Mouse (Mus musculus) forebrain, embryonic 14.5 days (tissue): ENCODE results near the gene Slc6a6. TPM values are rescaled to one million over a fixed set of nuclear protein-coding genes. Genes with fewer than 3 reads are reported as not detected.

ENCODE experiments used
- ATAC-seq: fragments of 200-750 bp; cut with Nextera tagmentation; 2 replicates; pipeline ENCODE4 v1.8.0; 2017; ENCODE audit warnings: mild to moderate bottlenecking, moderate library complexity
- DNase-seq: peaks from one replicate; pipeline ENCODE4 v3.0.0-alpha.2; 2015; ENCODE audit warnings: low spot score
- H3K27ac ChIP-seq: fragments of 300-500 bp; sonication (generic); 2 replicates; pipeline ENCODE4 v1.5.1; 2014; ENCODE audit warnings: low read depth, mild to moderate bottlenecking, control low read depth, low read length, moderate library complexity
- H3K27me3 ChIP-seq: fragments of 300-500 bp; sonication (generic); replicated peaks from 2 replicates; pipeline ENCODE4 v1.6.1; 2014; ENCODE audit warnings: low read length, control low read depth, mixed read lengths; ENCODE audit not compliant: control insufficient read depth, insufficient read depth
- H3K36me3 ChIP-seq: fragments of 300-500 bp; sonication (generic); 2 replicates; pipeline ENCODE4 v1.6.1; 2014; ENCODE audit warnings: low read length, control low read depth; ENCODE audit not compliant: control insufficient read depth, insufficient read depth
- H3K4me1 ChIP-seq: fragments of 300-500 bp; sonication (generic); 2 replicates; pipeline ENCODE4 v1.6.1; 2014; ENCODE audit warnings: antibody characterized with exemption, low read length, control low read depth; ENCODE audit not compliant: control insufficient read depth, insufficient read depth
- H3K4me2 ChIP-seq: fragments of 300-500 bp; sonication (generic); 2 replicates; pipeline ENCODE4 v1.6.1; 2014; ENCODE audit warnings: mild to moderate bottlenecking, control low read depth, low read length
- H3K4me3 ChIP-seq: fragments of 300-500 bp; sonication (generic); 2 replicates; pipeline ENCODE4 v1.5.1; 2014; ENCODE audit warnings: low read depth, low read length, control low read depth
- H3K9ac ChIP-seq: fragments of 300-500 bp; sonication (generic); 2 replicates; pipeline ENCODE4 v1.6.1; 2014; ENCODE audit warnings: mild to moderate bottlenecking, low read length, control low read depth, moderate library complexity
- H3K9me3 ChIP-seq: fragments of 300-500 bp; sonication (generic); replicated peaks from 2 replicates; pipeline ENCODE4 v1.6.1; 2016; ENCODE audit warnings: low read length, control low read depth, mixed read lengths; ENCODE audit not compliant: control insufficient read depth
- WGBS: fragments of 180-500 bp; shearing (Covaris S2); extraction: QIAGEN DNeasy Blood & Tissue Kit; methylation state at CpG from one replicate; pipeline ENCODE4 v1.1.7; 2014; 5-methylcytosine and 5-hydroxymethylcytosine counted together
- polyA plus RNA-seq: library from polyadenylated mRNA; unstranded; fragments of >200 nt; fragmentation: Nextera tagmentation; extraction: Ambion mirVana; gene quantifications from 2 replicates; pipeline ENCODE4 v1.2.1, GENCODE M21; 2014

Slc6a6 gene
- polyA plus RNA-seq, 1 experiment from 2014 or later, result 45.6 TPM

GRCm38 (mm10) chr6:91746776-91747175 is 62.9 kb downstream of the Slc6a6 start:
- no peak overlapping the region for H3K4me2 ChIP-seq
- ATAC-seq, result no peak
- H3K4me1 ChIP-seq, result no peaks in the 10 kb centered on the region
- H3K27ac ChIP-seq, result no peak overlapping the region
- no peaks in the 10 kb centered on the region for H3K27me3 ChIP-seq
- 91% methylated on average over 5 of the region's 5 CpGs for WGBS
- no peak for DNase-seq
- H3K9ac ChIP-seq, result no peak overlapping the region
- H3K4me3 ChIP-seq, result no peak overlapping the region
- no peaks in the 10 kb centered on the region for H3K9me3 ChIP-seq
- H3K36me3 ChIP-seq, result peaks cover 79% of the 10 kb centered on the region

- DNase-seq (no peak), ATAC-seq (no peak)
- H3K27me3 ChIP-seq, result no peaks in the 10 kb centered on the region
- 64% methylated on average over 3 of the region's 3 CpGs for WGBS
- no peak overlapping the region for H3K27ac ChIP-seq
- no peak overlapping the region for H3K4me3 ChIP-seq
- H3K9ac ChIP-seq, result no peak overlapping the region
- peaks cover 91% of the 10 kb centered on the region for H3K36me3 ChIP-seq
- H3K9me3 ChIP-seq, result no peaks in the 10 kb centered on the region
- H3K4me1 ChIP-seq, result no peaks in the 10 kb centered on the region
- H3K4me2 ChIP-seq, result no peak overlapping the region
These were observed 67.1 kb downstream of the Slc6a6 start for GRCm38 (mm10) chr6:91750976-91751375.

GRCm38 (mm10) chr6:91752884-91753283 is 69.0 kb downstream of the Slc6a6 start:
- Histone ChIP-seq H3K36me3 (peaks cover 94% of the 10 kb centered on the region), H3K27me3 (no peaks in the 10 kb centered on the region), H3K9me3 (no peaks in the 10 kb centered on the region), H3K4me3 (no peak overlapping the region), H3K4me1 (no peaks in the 10 kb centered on the region), H3K9ac (no peak overlapping the region), H3K27ac (no peak overlapping the region), H3K4me2 (no peak overlapping the region)
- DNase-seq (no peak), ATAC-seq (no peak)
- WGBS, result 71% methylated on average over 8 of the region's 8 CpGs

DNA sequence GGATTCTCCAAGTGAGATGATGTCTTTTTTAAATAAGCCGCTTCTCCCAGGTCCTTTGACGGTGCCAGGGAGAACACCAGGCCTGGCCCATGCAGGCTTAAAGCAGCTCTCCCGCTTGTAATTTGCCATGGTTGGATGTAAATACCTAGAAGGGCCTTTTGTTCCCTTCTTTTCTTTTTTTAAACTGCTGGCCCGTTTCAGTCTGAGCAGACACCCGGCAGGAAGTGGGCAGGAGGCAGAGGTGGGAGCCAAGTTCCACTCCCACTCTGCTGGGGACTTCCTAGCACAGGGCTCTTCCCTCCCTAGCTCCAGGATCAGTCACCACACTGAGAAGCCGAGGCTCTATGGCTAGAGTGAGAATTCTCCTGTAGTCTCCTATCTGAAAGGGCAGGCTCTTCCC is 70.2 kb downstream of the Slc6a6 start:
- H3K36me3 ChIP-seq, result peaks cover 89% of the 10 kb centered on the region
- H3K27ac ChIP-seq, result no peak overlapping the region
- WGBS, result 38% methylated on average over 6 of the region's 6 CpGs
- no peak for ATAC-seq
- no peaks in the 10 kb centered on the region for H3K4me1 ChIP-seq
- H3K27me3 ChIP-seq, result no peaks in the 10 kb centered on the region
- H3K4me3 ChIP-seq, result no peak overlapping the region
- no peak overlapping the region for H3K4me2 ChIP-seq
- no peak for DNase-seq
- no peak overlapping the region; the same call in 1 of the 2 replicates for H3K9ac ChIP-seq
- H3K9me3 ChIP-seq, result no peaks in the 10 kb centered on the region

- H3K4me2 ChIP-seq, result no peak overlapping the region
- DNase-seq (no peak), ATAC-seq (no peak)
- H3K4me1 ChIP-seq, result no peaks in the 10 kb centered on the region
- no peaks in the 10 kb centered on the region for H3K9me3 ChIP-seq
- no peak overlapping the region for H3K4me3 ChIP-seq
- WGBS, result 80% methylated on average over 12 of the region's 12 CpGs
- no peak overlapping the region for H3K9ac ChIP-seq
- no peaks in the 10 kb centered on the region for H3K27me3 ChIP-seq
- peaks cover 85% of the 10 kb centered on the region for H3K36me3 ChIP-seq
- H3K27ac ChIP-seq, result no peak overlapping the region
These were observed 71.0 kb downstream of the Slc6a6 start for GRCm38 (mm10) chr6:91754845-91755244.

DNA sequence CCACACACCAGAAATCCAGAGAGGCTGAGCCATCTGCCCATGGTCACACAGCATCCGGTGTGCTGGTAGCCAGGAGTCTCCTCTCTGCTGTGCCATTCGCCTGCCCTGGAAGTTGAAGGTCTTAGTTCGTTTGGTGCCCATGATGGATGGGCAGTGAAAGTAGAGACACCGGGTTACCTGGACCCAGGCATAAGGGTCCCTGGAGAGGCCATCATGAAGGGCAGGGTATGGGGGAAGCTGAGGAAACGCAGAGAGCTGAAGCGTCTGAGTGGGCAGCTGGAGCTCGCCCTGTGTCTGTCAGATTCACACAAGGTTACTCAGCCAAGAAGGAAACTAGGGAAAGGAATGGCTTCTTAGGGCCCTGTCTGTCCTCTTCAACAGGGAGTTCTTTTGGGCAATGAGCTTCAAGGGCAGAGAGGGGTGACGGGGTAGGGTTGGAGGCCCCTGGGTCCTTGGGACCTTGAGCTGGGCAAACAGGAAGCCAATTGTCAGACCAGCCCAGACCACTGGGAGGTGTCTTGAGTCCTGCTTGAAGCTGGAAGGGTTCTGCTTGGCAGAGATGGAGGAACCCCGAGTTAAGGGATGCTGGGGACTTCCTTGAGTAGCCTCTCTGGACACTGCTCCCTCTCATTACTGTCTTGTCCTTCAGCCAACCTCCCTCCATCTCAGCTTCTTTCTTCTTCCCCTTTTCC is 78.3 kb downstream of the Slc6a6 start:
- H3K9ac ChIP-seq, result no peak overlapping the region
- H3K36me3 ChIP-seq, result peaks cover 22% of the 10 kb centered on the region
- H3K9me3 ChIP-seq, result no peaks in the 10 kb centered on the region
- H3K27me3 ChIP-seq, result no peaks in the 10 kb centered on the region
- H3K4me2 ChIP-seq, result no peak overlapping the region
- WGBS, result 86% methylated on average over 9 of the region's 9 CpGs
- DNase-seq (no peak), ATAC-seq (no peak)
- H3K4me1 ChIP-seq, result no peaks in the 10 kb centered on the region
- H3K4me3 ChIP-seq, result no peak overlapping the region
- H3K27ac ChIP-seq, result no peak overlapping the region

DNA sequence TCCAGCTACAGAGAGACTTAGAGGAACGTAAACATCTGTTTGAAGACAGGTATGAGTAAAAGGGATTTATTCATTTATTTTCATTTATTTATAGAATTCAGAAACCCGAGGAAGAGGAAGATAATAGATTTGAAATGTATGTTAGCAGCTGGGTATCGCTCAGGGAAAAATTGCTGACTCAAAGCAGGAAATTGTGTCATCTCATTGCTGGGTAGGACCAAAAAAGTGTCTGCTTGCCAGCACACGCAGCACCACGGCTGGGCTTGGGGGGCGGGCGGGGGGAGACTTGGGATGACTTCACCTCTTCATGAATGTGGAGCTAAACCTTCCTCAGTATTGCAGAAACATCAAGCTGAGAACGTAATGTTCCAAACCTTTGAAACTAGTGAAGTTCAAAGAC is 83.7 kb downstream of the Slc6a6 start:
- Histone ChIP-seq H3K4me1 (no peaks in the 10 kb centered on the region), H3K9ac (no peak overlapping the region), H3K9me3 (peaks cover 4% of the 10 kb centered on the region; the same call in 1 of the 2 replicates), H3K27ac (no peak overlapping the region), H3K27me3 (no peaks in the 10 kb centered on the region), H3K4me3 (no peak overlapping the region), H3K36me3 (no peaks in the 10 kb centered on the region), H3K4me2 (no peak overlapping the region)
- no peak for DNase-seq
- ATAC-seq, result no peak
- 89% methylated on average over 8 of the region's 8 CpGs for WGBS

DNA sequence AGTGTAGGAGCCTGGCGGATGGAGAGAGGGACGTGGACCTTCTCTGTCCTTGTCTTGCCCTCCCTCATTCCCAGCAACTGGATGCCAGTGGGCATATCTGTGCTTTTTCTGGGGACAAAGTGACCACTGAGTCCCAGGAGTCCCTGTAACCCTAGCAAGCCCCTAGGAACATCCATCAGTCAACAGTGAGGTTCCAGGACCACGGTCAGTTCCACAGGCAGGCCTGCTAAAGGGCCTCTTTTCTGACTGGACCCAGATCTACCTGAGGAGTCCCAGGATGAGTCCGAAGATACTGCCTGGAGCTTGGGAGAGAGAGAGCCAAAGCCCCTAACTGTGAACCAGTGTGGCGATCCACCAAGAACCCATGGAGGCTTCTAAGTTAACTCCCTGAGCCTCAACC is 90.1 kb downstream of the Slc6a6 start:
- Histone ChIP-seq H3K9ac (no peak overlapping the region), H3K27ac (no peak overlapping the region), H3K27me3 (no peaks in the 10 kb centered on the region), H3K9me3 (peaks cover 4% of the 10 kb centered on the region; the same call in 1 of the 2 replicates), H3K4me1 (no peaks in the 10 kb centered on the region), H3K4me2 (no peak overlapping the region), H3K36me3 (no peaks in the 10 kb centered on the region), H3K4me3 (no peak overlapping the region)
- DNase-seq (no peak), ATAC-seq (no peak)
- WGBS, result 82% methylated on average over 5 of the region's 5 CpGs

DNA sequence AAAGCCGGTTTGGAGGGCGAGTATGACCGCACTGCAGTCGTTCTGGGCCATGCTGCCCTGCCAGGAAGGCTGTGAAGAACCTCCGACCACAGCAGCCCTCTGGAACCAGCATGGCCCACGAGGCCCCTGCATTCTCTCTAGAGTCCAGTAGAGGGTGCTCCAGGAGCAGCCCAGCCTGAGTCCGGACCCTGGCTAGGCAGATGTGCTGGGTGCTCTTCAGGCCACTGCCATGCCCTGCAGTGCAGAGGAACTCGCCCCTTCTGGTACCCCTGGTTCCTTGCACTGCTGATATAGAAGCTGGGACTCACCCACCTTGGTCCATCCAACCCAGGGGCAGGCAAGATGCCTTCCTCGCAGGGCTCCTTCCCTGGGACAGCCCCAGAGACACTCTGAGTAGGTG is 92.7 kb downstream of the Slc6a6 start:
- Histone ChIP-seq H3K36me3 (no peaks in the 10 kb centered on the region), H3K27ac (no peak overlapping the region), H3K4me2 (no peak overlapping the region), H3K27me3 (no peaks in the 10 kb centered on the region), H3K4me1 (no peaks in the 10 kb centered on the region), H3K4me3 (no peak overlapping the region), H3K9me3 (no peaks in the 10 kb centered on the region), H3K9ac (no peak overlapping the region)
- 13% methylated on average over 9 of the region's 9 CpGs for WGBS
- ATAC-seq, result peak; percentile 74
- DNase-seq, result peak; percentile 72
